Mouse (Mus musculus) heart, embryonic 13.5 days (tissue): ENCODE measurements around the gene Mustn1. TPM values are rescaled to one million over a fixed set of nuclear protein-coding genes. Genes with fewer than 3 reads are reported as not detected.

Experiments used
- ATAC-seq: fragments of 200-750 bp; cut with Nextera tagmentation; 2 replicates; pipeline ENCODE4 v1.8.0; 2017; ENCODE audit warnings: moderate TSS enrichment; ENCODE audit not compliant: insufficient number of reproducible peaks, low FRiP score, low TSS enrichment; ENCODE audit errors: extremely low read depth
- H3K27ac ChIP-seq: fragments of 300-500 bp; sonication (generic); replicated peaks from 2 replicates; pipeline ENCODE4 v1.5.1; 2015; ENCODE audit warnings: moderate library complexity, mild to moderate bottlenecking, inconsistent platforms
- H3K27me3 ChIP-seq: fragments of 300-500 bp; sonication (generic); replicated peaks from 2 replicates; pipeline ENCODE4 v1.6.1; 2015; ENCODE audit warnings: mild to moderate bottlenecking, inconsistent platforms
- H3K36me3 ChIP-seq: fragments of 300-500 bp; sonication (generic); 2 replicates; pipeline ENCODE4 v1.6.1; 2015; ENCODE audit warnings: mild to moderate bottlenecking, inconsistent platforms
- H3K4me1 ChIP-seq: fragments of 300-500 bp; sonication (generic); 2 replicates; pipeline ENCODE4 v1.6.1; 2015; ENCODE audit warnings: inconsistent platforms
- H3K4me2 ChIP-seq: fragments of 300-500 bp; sonication (generic); 2 replicates; pipeline ENCODE4 v1.6.1; 2015; ENCODE audit warnings: inconsistent platforms, mild to moderate bottlenecking, moderate library complexity
- H3K4me3 ChIP-seq: fragments of 300-500 bp; sonication (generic); 2 replicates; pipeline ENCODE4 v1.5.1; 2015; ENCODE audit warnings: moderate library complexity, mild to moderate bottlenecking, inconsistent platforms
- H3K9ac ChIP-seq: fragments of 300-500 bp; sonication (generic); 2 replicates; pipeline ENCODE4 v1.6.1; 2015; ENCODE audit warnings: inconsistent platforms, mild to moderate bottlenecking, moderate library complexity
- H3K9me3 ChIP-seq: fragments of 300-500 bp; sonication (generic); 2 replicates; pipeline ENCODE4 v1.6.1; 2016; ENCODE audit warnings: inconsistent platforms
- WGBS: fragments of 180-500 bp; shearing (Covaris S2); methylation state at CpG from one replicate; pipeline ENCODE4 v1.1.7; 2015; ENCODE audit warnings: mixed read lengths; 5-methylcytosine and 5-hydroxymethylcytosine counted together
- polyA plus RNA-seq: library from polyadenylated mRNA; unstranded; fragments of >200 nt; fragmentation: Nextera tagmentation; extraction: Ambion mirVana; gene quantifications from 2 replicates; pipeline ENCODE4 v1.2.1, GENCODE M21; 2015

The Mustn1 gene
- polyA plus RNA-seq, 1 experiment from 2014 or later: 2.6 TPM

DNA sequence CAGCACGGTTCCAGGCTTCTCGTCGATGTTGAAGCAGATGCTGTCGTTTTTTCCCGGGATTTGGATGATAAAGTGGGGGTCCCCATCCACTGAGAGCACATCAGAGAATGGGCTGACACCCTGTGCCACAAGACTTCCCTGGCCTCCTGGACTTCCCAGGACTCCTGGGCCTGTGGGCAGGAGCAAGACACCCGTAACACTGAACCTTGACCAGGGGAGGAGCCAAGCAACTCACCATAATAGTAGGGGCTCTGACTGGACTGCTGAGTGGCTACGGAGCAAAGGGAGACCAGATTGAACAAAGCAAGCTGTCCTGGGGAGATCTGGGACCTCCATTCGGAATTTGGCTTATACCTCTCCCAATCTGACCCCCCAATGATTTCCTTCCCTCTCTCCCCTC lies 33.6 kb downstream of the Mustn1 start:
- ATAC-seq: no peak

DNA sequence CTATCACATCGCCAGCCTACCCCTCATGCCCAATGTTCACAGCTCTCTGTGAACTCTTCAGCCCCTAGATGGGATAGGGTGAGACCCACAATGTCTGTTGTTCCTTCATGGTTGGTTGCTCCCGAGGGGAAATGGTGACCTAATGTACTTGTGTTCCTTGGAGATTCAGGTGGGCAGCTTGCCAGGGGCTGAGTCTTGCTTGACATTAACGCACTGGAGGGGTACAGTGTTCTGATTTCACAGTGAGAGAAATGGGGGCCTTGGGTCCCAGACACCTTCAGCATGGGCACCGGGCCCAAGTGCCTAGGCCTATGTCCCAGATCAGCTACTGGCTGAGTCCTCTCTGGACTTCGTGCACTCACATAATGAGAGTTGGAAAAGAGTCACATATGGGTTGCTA lies 34.4 kb downstream of the Mustn1 start:
- no peaks in the 10 kb centered on the region for H3K36me3 ChIP-seq
- H3K4me1 ChIP-seq: no peaks in the 10 kb centered on the region
- ATAC-seq: no peak
- H3K9me3 ChIP-seq: no peaks in the 10 kb centered on the region
- H3K9ac ChIP-seq: no peak overlapping the region
- H3K27ac ChIP-seq: no peak overlapping the region
- WGBS: 72% methylated on average over 5 of the region's 5 CpGs
- H3K4me2 ChIP-seq: no peak overlapping the region
- no peak overlapping the region for H3K4me3 ChIP-seq
- H3K27me3 ChIP-seq: no peaks in the 10 kb centered on the region

More for the DNA sequence above, 33.6 kb downstream of the Mustn1 start:
- Histone ChIP-seq H3K27ac (no peak overlapping the region), H3K36me3 (no peaks in the 10 kb centered on the region), H3K4me2 (no peak overlapping the region), H3K27me3 (no peaks in the 10 kb centered on the region), H3K4me3 (no peak overlapping the region), H3K9me3 (no peaks in the 10 kb centered on the region), H3K4me1 (no peaks in the 10 kb centered on the region), H3K9ac (no peak overlapping the region)
- WGBS: 78% methylated on average over 8 of the region's 8 CpGs

DNA sequence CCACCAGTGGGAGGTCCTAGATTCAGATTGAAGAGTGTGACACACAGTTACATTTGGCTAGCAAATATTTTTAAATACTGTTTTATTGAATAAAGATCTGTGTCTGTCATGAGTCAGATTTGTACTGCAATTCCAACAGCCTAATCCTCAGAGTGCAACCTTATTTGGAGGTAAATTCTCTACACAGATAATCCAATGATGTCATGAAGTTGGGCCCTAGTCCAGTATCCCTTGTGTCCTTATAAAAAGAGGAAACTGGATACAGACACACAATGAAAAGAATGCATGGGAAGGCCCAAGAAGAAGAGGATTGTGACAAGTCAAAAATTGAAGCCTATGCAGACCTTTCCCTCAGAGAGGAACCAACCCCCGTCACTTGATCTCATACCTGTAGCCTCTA lies 37.5 kb downstream of the Mustn1 start:
- no peak overlapping the region for H3K4me3 ChIP-seq
- WGBS: 84% methylated on average over 1 of the region's 1 CpGs
- no peak overlapping the region for H3K27ac ChIP-seq
- ATAC-seq: no peak
- H3K9ac ChIP-seq: no peak overlapping the region
- no peak overlapping the region for H3K4me2 ChIP-seq
- no peaks in the 10 kb centered on the region for H3K9me3 ChIP-seq
- H3K36me3 ChIP-seq: no peaks in the 10 kb centered on the region
- H3K27me3 ChIP-seq: no peaks in the 10 kb centered on the region
- H3K4me1 ChIP-seq: no peaks in the 10 kb centered on the region

DNA sequence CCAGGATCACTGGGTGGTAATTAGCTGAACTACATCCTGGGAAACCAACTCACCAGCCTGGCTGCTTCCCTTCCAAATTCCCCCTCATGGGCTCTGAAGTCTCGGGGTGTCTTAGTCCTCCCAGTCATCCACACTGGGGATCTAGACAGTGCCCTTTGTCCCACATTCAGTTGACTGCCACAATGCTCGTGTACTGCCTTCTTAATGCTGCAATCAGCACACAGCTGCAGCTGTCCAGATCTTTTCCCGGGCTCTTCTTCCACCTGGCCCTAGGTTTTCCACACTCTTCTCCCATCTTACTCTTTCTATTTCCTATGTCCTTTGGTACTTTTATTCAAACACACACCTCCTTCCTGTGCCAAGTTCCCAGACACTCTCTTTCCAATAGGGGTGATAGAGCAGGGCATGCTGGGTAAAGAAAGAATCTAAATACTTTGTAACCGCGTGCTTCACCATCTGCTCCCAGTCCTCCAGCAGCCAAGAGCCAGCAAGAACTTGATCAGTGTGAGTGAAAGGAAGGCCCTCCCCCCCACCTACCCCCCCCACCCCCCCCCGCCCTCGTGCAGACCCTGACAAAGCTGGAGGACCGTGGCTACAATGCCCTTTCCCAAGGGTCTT lies 43.2 kb downstream of the Mustn1 start:
- H3K4me2 ChIP-seq: no peak overlapping the region
- no peak for ATAC-seq
- peaks cover 10% of the 10 kb centered on the region; the same call in 1 of the 2 replicates for H3K4me1 ChIP-seq
- H3K9me3 ChIP-seq: no peaks in the 10 kb centered on the region
- H3K27ac ChIP-seq: no peak overlapping the region
- no peak overlapping the region for H3K4me3 ChIP-seq
- no peaks in the 10 kb centered on the region for H3K36me3 ChIP-seq
- WGBS: 52% methylated on average over 8 of the region's 8 CpGs
- H3K27me3 ChIP-seq: no peaks in the 10 kb centered on the region
- no peak overlapping the region for H3K9ac ChIP-seq

DNA sequence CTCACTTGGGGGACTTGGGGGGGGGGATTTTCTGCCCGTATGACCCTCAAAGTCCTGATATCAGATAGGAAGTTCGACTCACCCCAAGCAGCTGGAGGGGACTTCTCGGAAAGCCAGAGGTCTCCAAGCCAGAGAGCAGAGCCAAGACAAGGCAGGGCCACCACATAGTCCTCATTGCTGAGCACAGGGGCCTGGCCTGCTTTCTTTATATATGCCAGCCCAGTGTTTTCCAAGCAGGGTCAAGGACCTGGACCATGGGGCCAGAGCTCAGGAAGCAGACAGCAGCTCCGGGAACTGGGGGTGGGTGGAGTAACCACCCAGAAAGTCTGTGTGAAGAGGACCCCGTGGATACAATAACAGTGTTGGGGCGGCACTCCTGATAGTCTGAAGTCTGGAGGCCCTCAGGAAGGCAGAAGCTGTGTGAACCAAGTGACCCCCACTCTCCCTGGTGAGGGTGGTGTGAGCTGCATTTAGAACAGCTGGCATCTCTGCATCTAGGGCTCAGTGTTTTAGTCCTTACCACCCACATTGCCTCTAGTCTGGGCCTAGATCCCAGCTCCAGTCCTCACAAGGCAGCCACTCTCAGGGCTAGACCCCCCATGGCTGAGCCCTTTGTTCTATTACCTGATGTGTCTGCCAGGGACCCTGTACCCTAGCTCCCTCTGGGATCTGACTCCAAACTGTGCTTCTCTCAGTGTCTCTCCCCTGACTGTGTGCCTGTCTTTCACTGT lies 44.5 kb downstream of the Mustn1 start, which contains the start of gene Itih3:
Gene Itih3 (minus strand): TSS at position 386 of the 731 bp plus-strand sequence.
- Histone ChIP-seq H3K27ac (no peak within 1 kb of the TSS), H3K4me2 (no peak within 1 kb of the TSS), H3K36me3 (no peaks in the 10 kb centered on the region), H3K27me3 (no peaks in the 10 kb centered on the region), H3K9me3 (no peaks in the 10 kb centered on the region), H3K4me3 (no peak within 1 kb of the TSS), H3K4me1 (peaks cover 10% of the 10 kb centered on the region; the same call in 1 of the 2 replicates), H3K9ac (no peak within 1 kb of the TSS)
- 38% methylated on average over 6 of the region's 6 CpGs for WGBS
- no peak for ATAC-seq

DNA sequence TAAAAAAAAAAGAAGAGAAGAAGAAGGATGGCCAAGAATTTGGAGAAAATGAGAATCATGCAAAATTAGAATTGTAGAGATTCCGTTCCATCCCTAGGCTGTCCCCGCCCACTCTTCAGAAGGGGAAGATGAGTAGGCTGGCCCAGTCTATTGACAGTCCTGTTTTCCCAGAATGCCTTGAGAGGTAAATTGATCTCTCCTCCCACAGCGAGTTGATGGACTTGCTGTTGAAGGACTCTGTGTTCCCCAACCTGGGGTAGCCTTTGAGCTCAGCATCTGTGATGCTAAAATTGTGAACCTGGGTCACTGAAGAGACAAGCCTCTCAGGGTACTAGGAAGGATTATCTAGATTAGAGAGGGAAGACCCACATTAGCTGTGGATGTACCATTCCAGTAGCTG lies 46.5 kb downstream of the Mustn1 start:
- Histone ChIP-seq H3K4me1 (peaks cover 10% of the 10 kb centered on the region; the same call in 1 of the 2 replicates), H3K9ac (no peak overlapping the region), H3K27ac (no peak overlapping the region), H3K4me2 (no peak overlapping the region), H3K27me3 (no peaks in the 10 kb centered on the region), H3K9me3 (no peaks in the 10 kb centered on the region), H3K4me3 (no peak overlapping the region), H3K36me3 (no peaks in the 10 kb centered on the region)
- 81% methylated on average over 3 of the region's 3 CpGs for whole genome bisulfite sequencing
- ATAC-seq: no peak

DNA sequence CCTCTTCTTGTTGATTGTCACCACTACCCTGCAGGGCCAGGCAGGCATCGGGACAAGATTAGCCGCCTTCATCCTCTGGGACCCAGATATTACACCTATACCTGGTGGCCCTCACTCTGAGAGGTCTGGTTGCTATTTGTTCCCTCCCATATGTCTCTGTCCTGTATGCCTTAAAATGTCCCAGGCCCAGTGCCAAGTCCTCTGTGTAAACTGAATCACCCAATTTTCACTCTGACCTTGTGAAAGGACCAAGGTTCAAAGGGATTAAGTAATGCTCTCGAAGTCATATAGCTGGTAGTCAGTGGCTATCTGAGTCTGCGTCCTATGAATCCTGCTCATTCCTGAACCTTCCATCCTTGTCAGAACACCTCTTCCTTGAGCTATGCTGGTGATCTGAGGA lies 51.4 kb downstream of the Mustn1 start:
- H3K4me2 ChIP-seq: no peak overlapping the region
- WGBS: 82% methylated on average over 4 of the region's 4 CpGs
- ATAC-seq: no peak
- H3K36me3 ChIP-seq: no peaks in the 10 kb centered on the region
- H3K4me3 ChIP-seq: no peak overlapping the region
- no peak overlapping the region for H3K9ac ChIP-seq
- H3K27me3 ChIP-seq: no peaks in the 10 kb centered on the region
- no peak overlapping the region for H3K27ac ChIP-seq
- no peaks in the 10 kb centered on the region for H3K4me1 ChIP-seq
- no peaks in the 10 kb centered on the region for H3K9me3 ChIP-seq

Other genes starting within 250 kb of the Mustn1 start
- 9.1 and 10.3 TPM in 2 replicates for gene Rft1, start 224.8 kb upstream of the Mustn1 start, polyA plus RNA-seq
- gene Sfmbt1, start 164.4 kb upstream of the Mustn1 start, polyA plus RNA-seq: 7.8 and 11.0 TPM in 2 replicates
- gene Tmem110, start 53.6 kb upstream of the Mustn1 start, polyA plus RNA-seq: 14.7 and 15.0 TPM in 2 replicates
- 0.12 and 1.1 TPM in 2 replicates for gene Itih4, start 7.3 kb downstream of the Mustn1 start, polyA plus RNA-seq
- gene Itih3, start 44.6 kb downstream of the Mustn1 start, polyA plus RNA-seq: 1.5 and 5.1 TPM in 2 replicates
- gene Itih1, start 64.1 kb downstream of the Mustn1 start, polyA plus RNA-seq: 0.15 and 0.87 TPM in 2 replicates
- 4.7 and 4.9 TPM in 2 replicates for gene Nek4, start 72.2 kb downstream of the Mustn1 start, polyA plus RNA-seq
- gene Glt8d1, start 122.2 kb downstream of the Mustn1 start, polyA plus RNA-seq: 46.8 and 51.9 TPM in 2 replicates
- 340 and 382 TPM in 2 replicates for gene Spcs1, start 122.5 kb downstream of the Mustn1 start, polyA plus RNA-seq
- gene Pbrm1, start 139.9 kb downstream of the Mustn1 start, polyA plus RNA-seq: 93.0 and 102 TPM in 2 replicates
- 61.2 and 64.9 TPM in 2 replicates for gene Gnl3, start 140.0 kb downstream of the Mustn1 start, polyA plus RNA-seq
- gene Smim4, start 249.8 kb downstream of the Mustn1 start, polyA plus RNA-seq: 78.4 and 81.9 TPM in 2 replicates